Mouse (Mus musculus) limb, embryonic 14.5 days (tissue): ENCODE data around the gene Asic2. TPM values are rescaled to one million over a fixed set of nuclear protein-coding genes. Genes with fewer than 3 reads are reported as not detected.

Experiments used
- ATAC-seq: fragments of 200-750 bp; cut with Nextera tagmentation; 2 replicates; pipeline ENCODE4 v1.8.0; 2017; ENCODE audit warnings: low read depth, moderate number of reproducible peaks, moderate TSS enrichment; ENCODE audit not compliant: low FRiP score
- DNase-seq: peaks from one replicate; pipeline ENCODE4 v3.0.0-alpha.2; 2015; ENCODE audit warnings: low spot score
- H3K27ac ChIP-seq: fragments of 300-500 bp; sonication (generic); replicated peaks from 2 replicates; pipeline ENCODE4 v1.5.1; 2014; ENCODE audit warnings: low read depth, mild to moderate bottlenecking, low read length, moderate library complexity, mixed read lengths
- H3K27me3 ChIP-seq: fragments of 300-500 bp; sonication (generic); 2 replicates; pipeline ENCODE4 v1.6.1; 2014; ENCODE audit warnings: low read length, mixed read lengths; ENCODE audit not compliant: control insufficient read depth, insufficient read depth
- H3K36me3 ChIP-seq: fragments of 300-500 bp; sonication (generic); 2 replicates; pipeline ENCODE4 v1.6.1; 2014; ENCODE audit warnings: mild to moderate bottlenecking, low read length, moderate library complexity, mixed read lengths; ENCODE audit not compliant: control insufficient read depth, insufficient read depth
- H3K4me1 ChIP-seq: fragments of 300-500 bp; sonication (generic); 2 replicates; pipeline ENCODE4 v1.6.1; 2014; ENCODE audit warnings: antibody characterized with exemption, low read length, mixed read lengths; ENCODE audit not compliant: control insufficient read depth, insufficient read depth
- H3K4me2 ChIP-seq: fragments of 300-500 bp; sonication (generic); replicated peaks from 2 replicates; pipeline ENCODE4 v1.6.1; 2014; ENCODE audit warnings: low read depth, mild to moderate bottlenecking, low read length, moderate library complexity; ENCODE audit not compliant: severe bottlenecking
- H3K4me3 ChIP-seq: fragments of 300-500 bp; sonication (generic); replicated peaks from 2 replicates; pipeline ENCODE4 v1.5.1; 2014; ENCODE audit warnings: low read length
- H3K9ac ChIP-seq: fragments of 300-500 bp; sonication (generic); 2 replicates; pipeline ENCODE4 v1.6.1; 2014; ENCODE audit warnings: mild to moderate bottlenecking, low read depth, low read length, moderate library complexity; ENCODE audit not compliant: severe bottlenecking
- H3K9me3 ChIP-seq: fragments of 300-500 bp; sonication (generic); 2 replicates; pipeline ENCODE4 v1.6.1; 2016; ENCODE audit warnings: low read length; ENCODE audit not compliant: control insufficient read depth
- POLR2A ChIP-seq: fragments of 200-500 bp; IDR thresholded peaks from 2 replicates; pipeline ENCODE4 v1.8.0; 2012; ENCODE audit warnings: inconsistent platforms, mild to moderate bottlenecking, moderate library complexity, borderline replicate concordance; ENCODE audit not compliant: insufficient read depth, insufficient read length; ENCODE audit errors: extremely low read depth
- WGBS: fragments of 180-500 bp; shearing (Covaris S2); extraction: QIAGEN DNeasy Blood & Tissue Kit; methylation state at CpG from one replicate; pipeline ENCODE4 v1.1.7; 2014; 5-methylcytosine and 5-hydroxymethylcytosine counted together
- polyA plus RNA-seq, 2 experiments: library from polyadenylated mRNA; depleted of rRNA in 1 of 2; stranded (reverse) in 1 of 2; unstranded in 1 of 2; fragments of >200 nt; fragmentation: Nextera tagmentation in 1 of 2; extraction: Ambion mirVana in 1 of 2; gene quantifications; 2 replicates each; pipeline versions ENCODE4 v1.2.1 to v1.2.3; 2012 to 2014

The Asic2 gene
- polyA plus RNA-seq, 2 experiments = 0.72 to 1.3 TPM

DNA sequence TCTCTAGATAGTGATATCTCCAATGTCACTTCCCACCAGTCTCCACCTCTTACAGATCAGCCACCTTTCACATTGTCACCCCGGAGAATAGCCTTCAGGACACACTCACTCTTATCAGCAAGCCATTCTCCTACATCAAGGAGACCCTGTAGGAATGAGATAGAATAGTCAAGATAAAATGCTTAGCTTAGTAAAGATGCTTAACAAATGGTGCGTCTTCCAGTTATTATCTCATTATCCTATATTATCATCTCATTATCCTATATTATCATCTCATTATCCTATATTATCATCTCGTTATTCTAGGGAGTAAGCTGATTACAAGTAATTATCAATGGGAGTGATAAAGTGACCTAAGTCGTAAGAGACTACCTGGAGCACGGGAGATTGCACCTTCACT lies 386.1 kb downstream of the Asic2 start:
- H3K4me2 ChIP-seq = no peak overlapping the region
- no peaks in the 10 kb centered on the region for H3K4me1 ChIP-seq
- DNase-seq (no peak), ATAC-seq (no peak)
- no peaks in the 10 kb centered on the region for H3K9me3 ChIP-seq
- no peak overlapping the region for H3K4me3 ChIP-seq
- no peaks in the 10 kb centered on the region for H3K27me3 ChIP-seq
- H3K36me3 ChIP-seq = no peaks in the 10 kb centered on the region
- H3K27ac ChIP-seq = no peak overlapping the region
- no peak for TF ChIP-seq POLR2A
- H3K9ac ChIP-seq = no peak overlapping the region
- 78% methylated on average over 5 of the region's 5 CpGs for WGBS

DNA sequence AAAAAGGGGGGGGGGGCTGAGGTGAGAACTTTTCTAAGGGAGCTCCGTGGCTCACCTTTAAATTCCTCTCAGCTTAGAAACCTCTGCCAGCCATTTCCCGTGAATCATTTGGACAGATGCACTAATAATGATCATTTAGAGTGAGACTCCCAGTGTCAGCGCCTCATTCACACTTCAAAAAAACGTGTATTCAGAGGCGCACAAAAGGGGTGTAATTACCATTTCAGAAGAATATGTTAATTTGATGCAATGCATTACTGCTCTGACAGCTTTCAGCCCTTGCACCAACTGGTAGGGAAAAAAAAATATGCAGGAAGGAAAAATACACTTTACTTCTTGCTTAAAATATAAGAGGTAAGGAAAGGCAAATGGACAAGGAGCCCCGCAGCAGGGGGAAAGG lies 388.5 kb downstream of the Asic2 start:
- Histone ChIP-seq H3K27ac (no peak overlapping the region), H3K9ac (no peak overlapping the region), H3K36me3 (no peaks in the 10 kb centered on the region), H3K4me2 (no peak overlapping the region), H3K4me1 (no peaks in the 10 kb centered on the region), H3K9me3 (no peaks in the 10 kb centered on the region), H3K27me3 (no peaks in the 10 kb centered on the region), H3K4me3 (no peak overlapping the region)
- TF ChIP-seq POLR2A = no peak
- ATAC-seq = no peak
- WGBS = 23% methylated on average over 6 of the region's 6 CpGs
- no peak for DNase-seq

DNA sequence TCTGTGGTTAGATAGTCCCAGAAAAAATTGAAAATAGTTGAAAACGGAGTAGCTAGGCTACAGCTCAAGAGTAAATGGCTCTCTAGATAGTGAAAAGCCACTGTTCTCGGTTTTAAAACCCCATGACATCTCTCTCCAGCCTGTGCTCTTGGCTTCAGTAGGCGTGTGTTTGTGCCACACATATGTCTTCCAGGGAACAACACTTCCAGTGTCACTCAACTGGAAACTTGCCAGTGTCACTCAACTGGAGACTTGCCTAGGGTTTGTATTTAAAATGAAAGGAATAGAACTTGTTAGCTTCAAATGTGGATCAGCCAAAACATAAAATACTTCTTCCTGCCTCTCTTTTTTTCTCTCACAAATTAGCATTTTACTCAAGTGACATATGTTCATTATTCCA lies 397.9 kb downstream of the Asic2 start:
- H3K9ac ChIP-seq = no peak overlapping the region
- H3K36me3 ChIP-seq = no peaks in the 10 kb centered on the region
- WGBS = 64% methylated on average over 3 of the region's 3 CpGs
- ATAC-seq (no peak), DNase-seq (no peak)
- H3K9me3 ChIP-seq = no peaks in the 10 kb centered on the region
- no peak overlapping the region for H3K4me3 ChIP-seq
- H3K4me1 ChIP-seq = no peaks in the 10 kb centered on the region
- no peak overlapping the region for H3K27ac ChIP-seq
- no peak overlapping the region for H3K4me2 ChIP-seq
- no peaks in the 10 kb centered on the region for H3K27me3 ChIP-seq
- no peak for TF ChIP-seq POLR2A

DNA sequence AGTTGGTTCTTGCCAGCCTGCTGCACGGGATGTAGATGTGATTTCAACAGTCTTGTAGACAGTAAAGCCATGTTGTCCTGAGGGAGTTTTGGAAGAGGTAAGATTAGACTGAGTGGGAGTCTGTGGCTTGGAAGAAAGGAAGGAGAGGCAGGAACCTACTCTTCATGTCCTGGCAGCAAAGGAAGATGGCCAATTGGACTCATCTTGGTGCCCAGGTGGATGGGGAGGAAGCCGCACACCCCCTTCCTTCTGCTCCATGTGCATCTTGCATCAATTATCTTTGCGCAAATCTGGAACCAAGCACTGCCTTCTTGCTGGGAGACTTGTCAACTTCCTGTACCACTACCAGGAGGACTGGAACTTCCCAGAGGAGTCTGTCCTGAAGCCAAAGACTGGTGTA lies 403.4 kb downstream of the Asic2 start:
- H3K4me3 ChIP-seq = no peak overlapping the region
- DNase-seq = no peak

DNA sequence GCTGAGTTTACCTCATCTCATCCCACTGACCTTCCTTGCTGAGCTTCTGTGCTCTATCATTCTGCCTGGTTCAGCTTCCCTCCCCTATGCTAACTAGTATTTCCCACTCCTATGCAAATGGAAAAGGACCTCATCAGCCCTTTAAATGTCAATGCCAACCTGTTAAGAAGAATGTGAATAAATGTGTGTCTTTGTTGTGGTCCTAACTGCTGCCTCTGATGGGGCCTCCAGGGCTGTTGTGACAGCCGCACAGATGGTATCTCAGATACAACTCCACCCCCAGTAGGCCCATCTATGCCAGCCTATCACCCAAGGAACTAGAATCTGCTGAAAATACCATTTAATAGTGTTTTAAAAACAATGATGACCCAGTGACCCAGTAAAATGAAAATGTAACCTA lies 407.9 kb downstream of the Asic2 start:
- ATAC-seq = no peak
- no peak for TF ChIP-seq POLR2A

More for the DNA sequence above, 403.4 kb downstream of the Asic2 start:
- Histone ChIP-seq H3K4me1 (no peaks in the 10 kb centered on the region), H3K9me3 (no peaks in the 10 kb centered on the region), H3K9ac (no peak overlapping the region), H3K36me3 (no peaks in the 10 kb centered on the region), H3K27ac (no peak overlapping the region), H3K4me2 (no peak overlapping the region), H3K27me3 (no peaks in the 10 kb centered on the region)
- 76% methylated on average over 3 of the region's 3 CpGs for WGBS
- no peak for ATAC-seq
- TF ChIP-seq POLR2A = no peak

DNA sequence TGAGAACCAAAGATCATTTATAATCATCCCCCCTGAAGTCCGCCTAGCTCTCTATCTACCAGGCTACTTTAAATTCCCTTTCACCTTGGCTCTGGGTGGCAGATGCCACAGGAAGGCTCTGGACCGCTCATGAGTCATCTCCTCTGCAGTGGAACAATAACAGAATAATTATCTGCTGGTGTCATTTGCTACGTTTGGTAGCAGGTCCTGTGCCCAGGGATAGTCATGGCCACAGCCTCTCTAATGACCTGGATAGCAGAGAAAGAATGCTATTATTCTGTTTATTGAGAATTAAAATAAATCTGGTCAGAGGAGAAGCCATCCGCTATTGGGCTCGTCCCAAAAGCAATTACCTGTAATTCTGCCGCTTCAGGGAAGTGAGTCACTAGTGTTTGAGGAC lies 425.1 kb downstream of the Asic2 start:
- TF ChIP-seq POLR2A = no peak
- no peak for DNase-seq
- Histone ChIP-seq H3K4me2 (no peak overlapping the region), H3K36me3 (no peaks in the 10 kb centered on the region), H3K4me1 (no peaks in the 10 kb centered on the region), H3K9me3 (no peaks in the 10 kb centered on the region), H3K4me3 (no peak overlapping the region), H3K27ac (no peak overlapping the region), H3K27me3 (no peaks in the 10 kb centered on the region), H3K9ac (no peak overlapping the region)
- WGBS = 75% methylated on average over 6 of the region's 6 CpGs
- ATAC-seq = no peak

More for the DNA sequence above, 407.9 kb downstream of the Asic2 start:
- 82% methylated on average over 1 of the region's 1 CpGs for WGBS
- H3K9me3 ChIP-seq = no peaks in the 10 kb centered on the region
- no peaks in the 10 kb centered on the region for H3K4me1 ChIP-seq
- DNase-seq = no peak
- no peak overlapping the region for H3K9ac ChIP-seq
- no peak overlapping the region for H3K27ac ChIP-seq
- no peaks in the 10 kb centered on the region for H3K27me3 ChIP-seq
- H3K4me3 ChIP-seq = no peak overlapping the region
- H3K4me2 ChIP-seq = no peak overlapping the region
- H3K36me3 ChIP-seq = no peaks in the 10 kb centered on the region
